Mouse (Mus musculus) spleen, adult 2 months (tissue): ENCODE data around the gene C130026I21Rik.
"Not testable (repeated sequence)": the region's sequence is repeated elsewhere in the genome, so short reads cannot be mapped to it uniquely, and the experiment has no call there.

ENCODE experiments used
- CTCF ChIP-seq: fragments of 200-500 bp; IDR thresholded peaks from 2 replicates; pipeline ENCODE4 v1.5.1; 2011; ENCODE audit warnings: mild to moderate bottlenecking, inconsistent platforms; ENCODE audit not compliant: insufficient read depth, insufficient read length, insufficient replicate concordance; ENCODE audit errors: extremely low read depth
- POLR2A ChIP-seq: fragments of 200-500 bp; IDR thresholded peaks from 2 replicates; pipeline ENCODE4 v1.6.1; 2011; ENCODE audit warnings: low read depth, low read length, inconsistent platforms

DNA sequence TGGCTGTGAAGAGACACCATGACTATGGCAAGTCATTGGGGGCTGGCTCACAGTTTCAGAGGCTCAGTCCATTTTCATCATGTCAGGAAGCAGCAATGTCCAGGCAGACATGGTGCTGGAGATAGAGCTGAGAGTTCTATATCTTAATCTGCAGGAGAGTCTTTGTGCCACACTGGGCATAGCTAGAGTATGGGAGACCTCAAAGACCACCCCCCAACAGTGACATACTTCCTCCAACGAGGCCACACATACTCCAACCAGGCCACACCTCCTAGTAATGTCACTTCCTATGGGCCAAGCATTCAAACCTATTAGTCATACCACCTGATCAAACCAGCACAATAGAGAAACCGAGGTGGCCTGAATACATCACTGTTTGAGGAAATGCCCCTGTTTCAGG is 63.8 kb downstream of the C130026I21Rik start:
- not testable (repeated sequence) for TF ChIP-seq CTCF, POLR2A
